Mouse (Mus musculus): Measurements from ENCODE around the gene 1700001C02Rik. TPM values are rescaled to one million over a fixed set of nuclear protein-coding genes. Genes with fewer than 3 reads are reported as not detected.

The 1700001C02Rik gene
- polyA plus RNA-seq, 1 experiment from 2014 or later = not detected

- ChIA-PET CTCF (no interaction called here), POLR2A (no interaction called here)
- no peak for ATAC-seq
- in situ Hi-C loops (cut with MboI; ENCODE audit: low pct_unique_long_range_greater_than_20kb) = no loop called here
- peaks cover 16% of the 10 kb centered on the region for H3K27me3 ChIP-seq
- no peak for TF ChIP-seq CTCF (IDR thresholded peaks at IDR 0.05)
- DNase-seq (ENCODE audit: low read depth, low spot score) = no peak
Measured at GRCm38 (mm10) chr5:30523131-30523530, 57.3 kb downstream of the 1700001C02Rik start.

- DNase-seq (ENCODE audit: low read depth, low spot score) (no peak), ATAC-seq (no peak)
- H3K27me3 ChIP-seq = peaks cover 23% of the 10 kb centered on the region
- ChIA-PET CTCF (no interaction called here), POLR2A (no interaction called here)
- in situ Hi-C loops (cut with MboI; ENCODE audit: low pct_unique_long_range_greater_than_20kb) = no loop called here
- TF ChIP-seq CTCF (IDR thresholded peaks at IDR 0.05) = no peak
Measured at GRCm38 (mm10) chr5:30524213-30524612, 58.4 kb downstream of the 1700001C02Rik start.

- TF ChIP-seq CTCF (IDR thresholded peaks at IDR 0.05) = no peak
- in situ Hi-C loops (cut with MboI; ENCODE audit: low pct_unique_long_range_greater_than_20kb) = no loop called here
- CTCF ChIA-PET = interaction anchor here (1.4 to 2.1 kb wide), 2 partner anchors 9 to 10 kb away, joined by 3 to 5 read pairs; no protein-coding TSS in a partner anchor
- DNase-seq (ENCODE audit: low read depth, low spot score) (no peak), ATAC-seq (no peak)
- peaks cover 28% of the 10 kb centered on the region for H3K27me3 ChIP-seq
- POLR2A ChIA-PET = no interaction called here
Measured at GRCm38 (mm10) chr5:30525920-30526836, 60.3 kb downstream of the 1700001C02Rik start.

- POLR2A ChIA-PET = no interaction called here
- in situ Hi-C loops (cut with MboI; ENCODE audit: low pct_unique_long_range_greater_than_20kb) = no loop called here
- ATAC-seq = no peak
- TF ChIP-seq CTCF (IDR thresholded peaks at IDR 0.05) = no peak
- CTCF ChIA-PET = interaction anchor here (1.4 to 2.1 kb wide), 2 partner anchors 10 to 11 kb away, joined by 3 to 5 read pairs; no protein-coding TSS in a partner anchor
- no peak for DNase-seq (ENCODE audit: low read depth, low spot score)
- peaks cover 24% of the 10 kb centered on the region for H3K27me3 ChIP-seq
Measured at GRCm38 (mm10) chr5:30527129-30527528, 61.3 kb downstream of the 1700001C02Rik start.

- TF ChIP-seq CTCF (IDR thresholded peaks at IDR 0.05) = no peak
- CTCF ChIA-PET = interaction anchor here (1.2 kb wide), 1 partner anchor 13 kb away, joined by 3 read pairs; no protein-coding TSS in a partner anchor
- POLR2A ChIA-PET = no interaction called here
- peaks cover 22% of the 10 kb centered on the region for H3K27me3 ChIP-seq
- ATAC-seq (no peak), DNase-seq (ENCODE audit: low read depth, low spot score) (no peak)
- in situ Hi-C loops (cut with MboI; ENCODE audit: low pct_unique_long_range_greater_than_20kb) = no loop called here
Measured at GRCm38 (mm10) chr5:30528906-30529305, 63.1 kb downstream of the 1700001C02Rik start.

Other genes starting within 250 kb of the 1700001C02Rik start
- 32.8 TPM for gene Selenoi, start 233.5 kb upstream of the 1700001C02Rik start, polyA plus RNA-seq (2021)
- 0.36 TPM for gene Drc1, start 184.7 kb upstream of the 1700001C02Rik start, polyA plus RNA-seq (2021)
- gene Otof, start 4.1 kb upstream of the 1700001C02Rik start, polyA plus RNA-seq (2021) = not detected
- not detected for gene Cib4, start 79.8 kb downstream of the 1700001C02Rik start, polyA plus RNA-seq (2021)
- not detected for gene Kcnk3, start 122.1 kb downstream of the 1700001C02Rik start, polyA plus RNA-seq (2021)
- gene Slc35f6, start 181.9 kb downstream of the 1700001C02Rik start, polyA plus RNA-seq (2021) = 49.7 TPM
- 106 TPM for gene Cenpa, start 200.7 kb downstream of the 1700001C02Rik start, polyA plus RNA-seq (2021)
- 0.31 TPM for gene Dpysl5, start 245.5 kb downstream of the 1700001C02Rik start, polyA plus RNA-seq (2021)

All from Patski (cell line).